Mouse (Mus musculus) G1E (cell line): ENCODE measurements around the gene Mthfs.

Experiments used
- CTCF ChIP-seq: IDR thresholded peaks from 2 replicates; pipeline ENCODE4 v1.5.1; 2012; ENCODE audit warnings: low read depth, low read length, inconsistent platforms, mixed read lengths
- GATA1 ChIP-seq: IDR thresholded peaks from 2 replicates; pipeline ENCODE4 v1.6.1; 2012; ENCODE audit warnings: borderline replicate concordance, low read length, inconsistent platforms, mixed read lengths
- GATA2 ChIP-seq: IDR thresholded peaks from 2 replicates; pipeline ENCODE4 v1.6.1; 2012; ENCODE audit warnings: low read depth, low read length, inconsistent platforms, borderline replicate concordance
- POLR2AphosphoS5 ChIP-seq: IDR thresholded peaks from 2 replicates; pipeline ENCODE4 v1.6.1; 2012; ENCODE audit warnings: low read depth, low read length, inconsistent platforms; ENCODE audit not compliant: insufficient replicate concordance
- TAL1 ChIP-seq: conservative IDR thresholded peaks from 2 replicates; pipeline ENCODE4 v1.6.1; 2012; ENCODE audit warnings: low read depth, low read length, inconsistent platforms, mixed read lengths

DNA sequence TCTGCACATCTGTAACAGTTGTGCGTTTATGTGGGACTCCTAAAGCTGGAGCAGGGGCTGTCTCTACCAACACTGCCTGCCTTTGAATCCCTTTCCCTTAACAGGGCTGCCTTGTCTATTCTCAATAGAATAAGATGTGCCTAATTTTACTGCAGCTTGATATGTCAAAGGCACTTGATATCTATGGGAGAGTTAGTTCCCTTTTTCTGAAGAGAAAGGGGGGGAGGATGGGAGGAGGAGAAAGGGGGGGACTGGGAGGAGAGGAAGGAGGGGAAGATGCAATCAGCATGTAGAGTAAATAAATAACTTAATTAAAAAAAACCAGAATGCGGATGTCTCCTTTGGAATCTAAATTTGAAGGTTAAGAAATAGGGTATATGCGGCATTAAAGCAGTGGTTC is 82.9 kb downstream of the Mthfs start:
- TF ChIP-seq GATA1, result no peak
- TF ChIP-seq POLR2AphosphoS5, result no peak
- TF ChIP-seq CTCF, result no peak
- no peak for TF ChIP-seq GATA2
- no peak for TF ChIP-seq TAL1
